In the genomic region with DNA sequence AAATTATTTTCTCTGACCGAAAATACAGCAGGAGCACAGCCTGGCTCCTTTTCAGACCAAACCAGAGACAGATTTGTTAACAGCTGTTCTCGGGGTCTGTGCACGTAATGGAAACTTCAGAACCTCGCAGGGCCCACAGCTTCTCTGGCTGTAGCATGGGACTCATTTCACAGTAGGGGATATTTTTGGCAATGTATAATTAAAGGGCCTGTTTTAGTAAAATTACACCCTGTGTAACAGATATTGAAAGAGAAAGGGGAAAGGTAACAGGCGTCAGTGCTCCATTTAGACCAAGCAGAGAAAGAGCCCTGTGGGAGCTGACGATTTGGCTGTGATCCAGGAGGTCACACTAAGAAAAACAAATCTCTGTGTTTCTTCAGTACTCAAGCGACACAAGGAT, we compare ENCODE assay signal across 8 mouse cellular contexts.
DNase-seq lines count a peak whose midpoint lies in the region; ATAC-seq and TF ChIP-seq lines count a peak whose summit lies in the region.

No protein-coding gene starts in this region.

- no peaks in the 10 kb centered on the region for H3K36me3 ChIP-seq in forebrain, embryonic 12.5 days (replicated peaks)
- no peaks in the 10 kb centered on the region for H3K36me3 ChIP-seq in midbrain, embryonic 16.5 days (ENCODE audit: control insufficient read depth, insufficient read depth, low read length)

- intact Hi-C loops in gastrocnemius, adult 2 months (cut with DNase I) = no loop called here
- intact Hi-C loops in gastrocnemius, postnatal 14 days (cut with DNase I; ENCODE audit: low total_unique reads) = no loop called here

- peak overlapping the region; percentile 40 for H3K4me2 ChIP-seq in forebrain, embryonic 12.5 days
- H3K4me2 ChIP-seq in midbrain, embryonic 16.5 days (ENCODE audit: low read length) = peak overlapping the region; percentile 40

- no peak for DNase-seq in gastrocnemius, adult 2 months
- DNase-seq in gastrocnemius, adult 18-20 months (ENCODE audit: low spot score) = no peak
- peak; percentile 3 for DNase-seq in Muller cell, postnatal 12 days (ENCODE audit: inconsistent ontology term)
- peak; percentile 64 to 71 for DNase-seq in layer of hippocampus, adult 8-10 months (ENCODE audit: low spot score in 2 of 2)
- no peak for DNase-seq in thymus, postnatal 4 days
- no peak for DNase-seq in gastrocnemius, postnatal 14 days

- peak; percentile 93 for ATAC-seq in forebrain, embryonic 12.5 days (ENCODE audit: low FRiP score)
- ATAC-seq in midbrain, embryonic 16.5 days = peak; percentile 88

- no peak overlapping the region for H3K27ac ChIP-seq in gastrocnemius, adult 2 months
- H3K27ac ChIP-seq in forebrain, embryonic 12.5 days = peak overlapping the region; percentile 71
- H3K27ac ChIP-seq in midbrain, embryonic 16.5 days (ENCODE audit: low read length) = peak overlapping the region; percentile 55

- no peak overlapping the region for H3K9ac ChIP-seq in forebrain, embryonic 12.5 days
- H3K9ac ChIP-seq in midbrain, embryonic 16.5 days (ENCODE audit: low read depth, low read length) = peak overlapping the region; percentile 41; the same call in 1 of the 2 replicates

- H3K9me3 ChIP-seq in forebrain, embryonic 12.5 days = no peaks in the 10 kb centered on the region
- H3K9me3 ChIP-seq in midbrain, embryonic 16.5 days (replicated peaks; ENCODE audit: control insufficient read depth, low read length, poor library complexity, severe bottlenecking) = no peaks in the 10 kb centered on the region

- WGBS in forebrain, embryonic 12.5 days = 8% methylated on average over 7 of the region's 7 CpGs
- WGBS in midbrain, embryonic 16.5 days = 6% methylated on average over 7 of the region's 7 CpGs

- H3K4me3 ChIP-seq in gastrocnemius, adult 2 months = peak overlapping the region; percentile 45
- H3K4me3 ChIP-seq in forebrain, embryonic 12.5 days (replicated peaks) = no peak overlapping the region; the same call in 1 of the 2 replicates
- H3K4me3 ChIP-seq in midbrain, embryonic 16.5 days (ENCODE audit: low read depth, low read length) = peak overlapping the region; percentile 7; the same call in 1 of the 2 replicates

- H3K27me3 ChIP-seq in forebrain, embryonic 12.5 days = no peaks in the 10 kb centered on the region
- H3K27me3 ChIP-seq in midbrain, embryonic 16.5 days (ENCODE audit: control insufficient read depth, insufficient read depth, low read depth, low read length) = no peaks in the 10 kb centered on the region

- no peaks in the 10 kb centered on the region for H3K4me1 ChIP-seq in forebrain, embryonic 12.5 days
- H3K4me1 ChIP-seq in midbrain, embryonic 16.5 days (ENCODE audit: control insufficient read depth, insufficient read depth, low read length) = peaks cover 2% of the 10 kb centered on the region; the same call in 1 of the 2 replicates

- TF ChIP-seq CTCF in gastrocnemius, adult 2 months (IDR thresholded peaks at IDR 0.05) = no peak

Comparison
In these comparisons a context has a peak if more than half of its experiments do, and no peak if none do; other contexts are left out.
1. DNase-seq: peak in Muller cell, postnatal 12 days (single experiment) and layer of hippocampus, adult 8-10 months (2 of 2); none in gastrocnemius, adult 2 months (single experiment), gastrocnemius, adult 18-20 months (single experiment), thymus, postnatal 4 days (single experiment) and gastrocnemius, postnatal 14 days (single experiment).